Mouse (Mus musculus) ES-E14 (cell line): ENCODE measurements at regions not wholly inside any gene's neighbourhood (a gene's known extent, or its start where the extent isn't known, plus 50 kb on each side); places are given as distances from the start of the nearest gene placed in this dataset.

Experiments
- CHD2 ChIP-seq: IDR thresholded peaks from 2 replicates; pipeline ENCODE4 v1.6.1; 2014; ENCODE audit warnings: mild to moderate bottlenecking, low read depth, low read length, inconsistent platforms
- ZC3H11A ChIP-seq: IDR thresholded peaks from 2 replicates; pipeline ENCODE4 v1.6.1; 2012; ENCODE audit warnings: low read depth, mild to moderate bottlenecking, inconsistent platforms, low read length, borderline replicate concordance
- ZNF384 ChIP-seq: IDR thresholded peaks from 2 replicates; pipeline ENCODE4 v1.6.1; 2012; ENCODE audit warnings: low read depth, low read length, inconsistent platforms

DNA sequence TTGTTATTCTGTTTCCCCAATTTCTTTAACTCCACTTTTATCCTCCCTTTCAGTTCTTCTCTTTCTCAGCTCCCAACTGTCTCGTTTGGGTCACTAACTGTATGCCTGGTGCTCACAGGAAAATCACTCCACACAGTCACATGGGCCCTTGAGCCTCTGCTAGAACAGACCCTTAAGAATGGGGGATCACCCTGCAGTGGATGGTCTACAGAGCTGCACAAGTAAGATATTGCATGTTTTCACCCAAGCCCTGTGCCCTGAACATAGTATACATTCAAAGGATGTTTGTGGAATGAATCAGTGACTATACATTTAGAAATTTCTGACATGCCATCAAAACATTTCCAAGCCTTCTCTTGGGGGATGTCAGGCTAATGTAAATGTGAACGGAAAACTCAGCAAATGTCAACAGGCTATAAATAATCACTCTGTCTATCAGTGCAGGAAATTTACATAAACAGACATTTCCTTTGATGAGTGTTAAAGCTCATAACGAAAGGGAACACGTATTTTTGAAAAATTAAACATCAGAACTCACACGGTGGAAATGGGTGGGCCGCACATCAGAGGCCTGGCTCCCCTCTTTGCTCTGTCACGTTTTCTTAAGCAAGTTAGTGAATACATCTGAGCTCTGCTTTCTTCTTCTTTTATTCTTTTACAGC is 297.4 kb downstream of the Samd5 start:
- TF ChIP-seq ZNF384 (no peak), CHD2 (no peak), ZC3H11A (no peak)
